Mouse (Mus musculus) bone marrow macrophage, adult 2 months (primary cell): ENCODE data around the gene Gm8104. TPM values are rescaled to one million over a fixed set of nuclear protein-coding genes. Genes with fewer than 3 reads are reported as not detected.
"Not testable (repeated sequence)": the region's sequence is repeated elsewhere in the genome, so short reads cannot be mapped to it uniquely, and the experiment has no call there.

Experiments
- H3K27ac ChIP-seq: 2 replicates; pipeline ENCODE4 v1.5.1; 2012; ENCODE audit warnings: low read depth, low read length; ENCODE audit not compliant: insufficient read depth
- H3K4me1 ChIP-seq: 2 replicates; pipeline ENCODE4 v1.6.1; 2012; ENCODE audit warnings: low read length; ENCODE audit not compliant: control insufficient read depth, insufficient read depth
- H3K4me3 ChIP-seq: 2 replicates; pipeline ENCODE4 v1.5.1; 2012; ENCODE audit warnings: mild to moderate bottlenecking, low read length, moderate library complexity; ENCODE audit not compliant: insufficient read depth
- polyA plus RNA-seq: library from polyadenylated mRNA; stranded (reverse); fragments of >200 nt; gene quantifications from 2 replicates; pipeline ENCODE4 v1.2.4, GENCODE M21; 2012; ENCODE audit not compliant: missing spikeins, insufficient read depth, insufficient read length

Gene Gm8104
- polyA plus RNA-seq: not detected in 2 replicates

DNA sequence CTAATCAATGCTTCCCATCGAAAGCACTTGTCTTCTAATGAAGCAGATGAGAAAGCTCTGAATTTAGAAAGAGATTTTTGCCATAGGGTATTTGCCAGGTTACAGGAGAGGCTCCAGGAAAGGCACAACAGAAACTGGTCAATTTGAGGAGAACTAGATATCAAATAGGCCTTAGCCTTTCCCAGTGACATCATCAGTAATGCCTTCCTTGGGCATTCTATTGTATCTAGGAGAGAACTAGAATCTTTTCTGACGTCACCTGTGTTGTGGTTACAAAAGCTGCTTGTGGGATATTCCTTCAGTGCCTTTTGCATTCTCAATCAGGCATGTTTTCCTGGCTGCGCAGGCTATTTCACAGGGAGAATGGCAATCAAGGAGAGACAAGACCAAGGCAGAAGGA, at the start of gene Gm8104:
Gene Gm8104 (plus strand): TSS at position 301 of the 400 bp plus-strand sequence.
- not testable (repeated sequence) for H3K4me1 ChIP-seq, H3K4me3 ChIP-seq, H3K27ac ChIP-seq

DNA sequence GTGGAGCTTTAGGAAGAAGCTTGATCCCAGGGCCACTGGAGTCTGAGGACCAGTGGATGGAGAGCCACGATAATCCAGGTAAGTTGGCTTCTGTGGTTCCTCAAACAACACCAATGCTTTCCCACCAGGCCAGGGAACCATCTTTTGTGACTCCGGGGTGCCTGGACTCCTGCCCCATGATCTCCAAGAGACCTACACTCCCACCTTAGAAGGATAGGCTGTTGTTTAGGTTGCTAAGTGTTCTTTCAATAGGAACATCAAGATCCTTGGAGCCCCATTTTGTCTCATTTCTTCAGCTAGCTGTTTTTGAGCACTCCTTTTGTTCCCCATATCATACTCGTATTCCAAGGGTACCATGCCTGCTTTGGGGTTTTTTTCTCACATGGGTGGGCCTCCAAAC, 42.3 kb upstream of the Gm8104 start:
- H3K4me1 ChIP-seq, H3K27ac ChIP-seq, H3K4me3 ChIP-seq: not testable (repeated sequence)

DNA sequence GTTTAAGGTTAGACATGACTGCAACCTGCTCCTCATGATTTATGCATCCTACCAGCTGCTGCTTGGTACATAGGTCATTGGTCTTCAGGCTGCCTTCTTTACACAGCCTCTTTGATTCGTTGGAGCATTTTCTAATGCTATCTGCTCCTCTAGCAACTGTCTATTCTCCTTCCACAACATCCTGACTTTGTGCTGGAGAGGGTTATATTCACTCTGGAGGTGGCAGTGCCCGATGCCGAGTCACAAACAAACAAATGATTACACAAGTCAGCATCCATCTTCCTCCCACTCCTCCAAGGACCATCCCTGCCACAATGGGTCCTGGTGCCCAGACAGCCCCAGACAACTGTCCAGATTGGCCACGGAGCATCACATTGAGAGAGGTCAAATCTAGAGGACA, 40.2 kb upstream of the Gm8104 start:
- H3K27ac ChIP-seq, H3K4me3 ChIP-seq, H3K4me1 ChIP-seq: not testable (repeated sequence)

DNA sequence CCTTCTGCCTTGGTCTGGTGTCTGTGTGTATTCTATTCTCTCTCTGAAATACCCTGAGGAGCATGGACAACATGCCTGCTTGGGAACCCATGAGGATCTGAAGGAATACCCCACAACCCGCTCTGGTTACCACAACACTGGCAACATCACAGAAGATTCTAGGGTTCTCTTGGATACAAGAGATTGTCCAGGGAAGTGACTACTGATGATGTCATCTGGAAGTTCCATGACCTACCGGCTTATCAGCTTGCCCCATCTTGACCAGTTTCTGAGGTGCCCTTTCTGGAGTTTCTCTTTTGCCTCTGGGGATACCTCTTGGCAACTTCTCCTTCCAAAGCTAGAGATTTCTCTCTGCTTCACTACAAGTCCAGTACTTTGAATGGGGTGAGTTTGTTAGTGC, 23.9 kb upstream of the Gm8104 start, which contains the start of gene Gm8094:
Gene Gm8094 (minus strand): TSS at position 101 of the 400 bp plus-strand sequence.
- not testable (repeated sequence) for H3K4me3 ChIP-seq, H3K27ac ChIP-seq, H3K4me1 ChIP-seq

DNA sequence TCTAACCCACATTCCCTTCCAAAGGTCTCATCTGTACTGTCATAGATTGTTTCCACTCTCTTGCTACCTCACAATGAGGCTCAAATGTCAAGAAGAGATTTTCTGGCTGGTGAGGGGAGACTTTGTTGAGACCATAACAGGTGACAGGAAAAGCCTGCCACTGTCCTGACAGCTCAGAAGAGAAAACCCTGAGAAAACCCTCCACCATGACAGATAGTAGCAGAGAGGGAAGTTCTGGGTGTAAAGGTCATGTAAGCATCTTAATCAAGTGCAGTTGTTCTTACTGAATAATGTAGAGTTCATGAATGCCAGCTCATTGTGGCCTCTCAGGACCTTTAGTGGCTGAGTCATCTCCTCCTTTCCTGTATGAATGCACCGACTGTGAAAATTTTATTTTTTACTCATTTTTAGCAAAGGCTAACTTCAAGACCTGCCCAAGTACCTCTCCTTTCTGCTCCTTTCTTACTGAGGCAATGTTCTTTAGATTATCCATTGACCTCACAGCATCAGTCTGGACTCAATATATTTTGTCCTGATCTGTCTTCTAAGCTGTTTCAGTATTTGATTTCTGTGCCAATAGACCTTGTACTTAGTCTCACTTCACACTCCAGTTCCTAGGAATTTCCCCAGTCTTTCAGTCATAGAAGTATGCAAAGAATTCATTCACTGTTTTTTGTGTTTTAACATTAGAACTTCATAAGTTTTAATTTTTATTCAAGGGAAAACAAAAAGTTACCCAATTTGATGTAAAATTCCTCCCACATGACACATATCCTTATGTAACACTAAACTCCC, 15.3 kb upstream of the Gm8104 start:
- H3K27ac ChIP-seq, H3K4me3 ChIP-seq: not testable (repeated sequence)

DNA sequence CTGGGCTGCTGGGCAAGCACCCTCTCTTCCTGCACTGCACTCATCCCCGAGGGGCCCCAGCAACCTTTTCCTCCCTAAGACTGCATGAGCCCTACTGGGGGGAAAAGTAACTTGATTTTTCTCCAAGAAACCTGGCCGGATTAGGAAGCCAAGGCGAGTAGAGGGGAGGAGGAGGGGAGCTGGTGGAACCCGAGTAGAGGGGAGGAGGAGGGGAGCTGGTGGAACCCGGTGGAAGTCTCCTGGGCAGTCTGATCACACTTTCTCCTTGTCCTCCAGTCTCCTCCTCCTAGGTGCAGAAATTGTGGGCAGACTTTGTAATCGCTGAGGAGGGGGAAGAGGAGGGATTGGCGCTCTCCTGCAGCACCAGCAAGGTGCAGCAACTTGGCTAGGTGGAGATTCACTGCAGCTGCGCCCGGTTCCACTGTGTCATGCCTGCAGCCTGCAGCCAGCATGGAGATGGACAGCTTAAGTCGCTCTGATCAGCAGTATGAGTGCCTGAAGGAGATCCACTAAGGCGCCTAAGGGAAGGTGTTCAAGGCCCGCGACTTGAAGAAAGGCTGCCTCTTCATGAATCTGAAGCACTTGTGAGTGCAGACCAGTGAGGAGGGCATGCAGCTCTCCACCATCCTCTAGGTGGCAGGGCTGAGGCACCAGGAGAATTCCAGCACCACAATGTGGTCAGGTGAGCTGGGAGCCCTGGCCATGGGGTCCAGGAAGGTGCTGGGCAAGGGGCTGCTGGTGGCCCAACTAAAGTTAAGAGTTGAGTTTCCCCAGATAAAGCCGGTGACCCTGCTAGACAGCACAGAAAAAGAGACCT, 11.1 kb upstream of the Gm8104 start:
- not testable (repeated sequence) for H3K27ac ChIP-seq, H3K4me3 ChIP-seq, H3K4me1 ChIP-seq

More for the DNA sequence above, 15.3 kb upstream of the Gm8104 start:
- not testable (repeated sequence) for H3K4me1 ChIP-seq

DNA sequence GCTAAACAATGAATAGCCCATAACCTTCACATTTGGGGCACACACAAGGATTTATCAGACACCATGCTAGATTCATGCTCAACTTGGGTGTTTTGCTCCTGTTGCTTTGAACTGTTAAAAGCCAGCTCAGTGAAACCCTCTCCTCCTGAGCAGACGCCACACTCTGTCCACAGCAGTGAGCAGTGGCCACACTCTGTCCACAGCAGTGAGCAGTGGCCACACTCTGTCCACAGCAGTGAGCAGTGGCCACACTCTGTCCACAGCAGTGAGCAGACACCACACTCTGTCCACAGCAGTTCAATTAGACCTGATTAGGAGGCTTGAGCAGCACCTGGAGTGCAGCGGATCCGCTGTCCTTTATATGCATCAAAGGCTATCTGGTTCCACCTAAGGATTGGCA, 19.3 kb downstream of the Gm8104 start:
- not testable (repeated sequence) for H3K27ac ChIP-seq, H3K4me3 ChIP-seq, H3K4me1 ChIP-seq

DNA sequence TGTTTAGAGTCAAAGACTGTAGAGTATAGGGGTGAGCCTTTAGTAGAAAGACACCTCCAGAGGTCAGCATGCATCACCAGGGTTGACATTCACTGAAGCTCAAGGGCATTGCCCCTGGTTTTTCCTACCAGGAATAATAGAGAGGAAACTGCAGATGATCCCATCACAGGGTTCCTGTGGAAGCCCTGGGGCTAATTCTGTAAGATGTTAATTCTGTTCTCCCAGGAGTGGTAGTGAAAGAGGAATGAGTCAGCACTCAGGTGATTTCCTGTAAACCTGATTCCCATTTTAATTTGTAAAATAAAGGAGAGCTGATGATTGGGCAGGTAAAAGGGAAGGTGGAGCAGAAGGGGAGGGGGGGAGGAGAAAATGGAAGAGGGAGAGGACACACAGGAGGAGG, 25.9 kb downstream of the Gm8104 start:
- H3K27ac ChIP-seq, H3K4me3 ChIP-seq, H3K4me1 ChIP-seq: not testable (repeated sequence)

Other genes starting within 250 kb of the Gm8104 start
- gene Gm21977, start 247.1 kb upstream of the Gm8104 start, polyA plus RNA-seq: not detected in 2 replicates
- not detected in 2 replicates for gene Gm8082, start 107.0 kb upstream of the Gm8104 start, polyA plus RNA-seq
- not detected in 2 replicates for gene Gm10376, start 85.0 kb upstream of the Gm8104 start, polyA plus RNA-seq
- gene Gm8094, start 24.0 kb upstream of the Gm8104 start, polyA plus RNA-seq: not detected in 2 replicates
- not detected in 2 replicates for gene Gm7233, start 79.3 kb downstream of the Gm8104 start, polyA plus RNA-seq
- gene Gm8122, start 134.7 kb downstream of the Gm8104 start, polyA plus RNA-seq: not detected in 2 replicates
- not detected in 2 replicates for gene Gm8126, start 158.0 kb downstream of the Gm8104 start, polyA plus RNA-seq
- gene Gm9732, start 174.4 kb downstream of the Gm8104 start, polyA plus RNA-seq: 0.73 TPM in 1 of 2 replicates, not detected in the other
- not detected in 2 replicates for gene Gm8127, start 193.2 kb downstream of the Gm8104 start, polyA plus RNA-seq
- not detected in 2 replicates for gene 1700001F09Rik, start 247.2 kb downstream of the Gm8104 start, polyA plus RNA-seq